Mouse (Mus musculus) G1E-ER4 (cell line): ENCODE data around the gene Zfp94. TPM values are rescaled to one million over a fixed set of nuclear protein-coding genes. Genes with fewer than 3 reads are reported as not detected.

ENCODE experiments used
- GATA1 ChIP-seq: IDR thresholded peaks from one replicate; pipeline ENCODE4 v1.8.0; 2012; ENCODE audit warnings: low read length, inconsistent platforms
- polyA plus RNA-seq: library from polyadenylated mRNA; stranded (reverse); fragments of >175 nt; gene quantifications from 2 replicates; pipeline ENCODE4 v1.2.3, GENCODE M21; 2012

The Zfp94 gene
- polyA plus RNA-seq, 1 experiment, result 5.9 TPM

GRCm38 (mm10) chr7:24294763-24295162, 21.7 kb downstream of the Zfp94 start:
- TF ChIP-seq GATA1, result no peak

GRCm38 (mm10) chr7:24293061-24293851, 23.2 kb downstream of the Zfp94 start:
- no peak for TF ChIP-seq GATA1

GRCm38 (mm10) chr7:24291387-24292090, 24.9 kb downstream of the Zfp94 start:
- no peak for TF ChIP-seq GATA1

DNA sequence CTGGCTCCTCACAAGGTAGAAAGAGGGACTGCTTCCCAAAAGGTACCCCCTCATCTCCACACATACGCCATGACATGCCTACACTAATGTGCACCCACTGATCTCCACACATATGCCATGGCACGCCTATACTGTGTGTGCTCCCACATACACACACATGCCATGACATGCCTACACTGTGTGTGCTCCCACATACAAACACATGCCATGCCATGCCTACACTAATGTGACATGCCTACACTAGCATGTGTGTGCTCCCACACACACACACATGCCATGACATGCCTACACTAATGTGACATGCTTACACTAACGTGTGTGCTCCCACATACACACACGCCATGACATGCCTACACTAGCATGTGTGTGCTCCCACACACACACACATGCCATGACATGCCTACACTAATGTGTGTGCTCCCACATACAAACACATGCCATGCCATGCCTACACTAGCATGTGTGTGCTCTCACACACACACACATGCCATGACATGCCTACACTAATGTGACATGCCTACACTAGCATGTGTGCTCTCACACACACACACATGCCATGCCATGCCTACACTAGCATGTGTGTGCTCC, 26.3 kb downstream of the Zfp94 start:
- no peak for TF ChIP-seq GATA1

DNA sequence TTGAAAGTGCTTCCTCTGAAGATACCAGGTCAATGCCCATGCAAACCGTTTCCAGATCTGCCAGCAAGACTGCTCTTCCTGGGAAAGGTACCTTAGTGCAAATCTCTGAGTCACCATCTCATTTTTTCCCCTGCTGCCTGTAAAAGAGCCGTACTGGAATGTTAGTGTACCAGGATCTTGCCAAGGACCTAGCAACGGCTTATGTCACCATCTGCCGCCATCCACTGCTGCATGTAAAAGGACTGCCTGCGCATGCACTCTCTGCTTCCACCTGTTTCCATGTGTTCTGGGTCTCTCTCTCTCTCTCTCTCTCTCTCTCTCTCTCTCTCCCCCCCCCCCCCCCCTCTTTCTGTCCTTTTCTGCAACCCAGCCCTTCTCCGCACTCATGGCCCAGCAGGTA, 28.0 kb downstream of the Zfp94 start:
- TF ChIP-seq GATA1, result no peak

DNA sequence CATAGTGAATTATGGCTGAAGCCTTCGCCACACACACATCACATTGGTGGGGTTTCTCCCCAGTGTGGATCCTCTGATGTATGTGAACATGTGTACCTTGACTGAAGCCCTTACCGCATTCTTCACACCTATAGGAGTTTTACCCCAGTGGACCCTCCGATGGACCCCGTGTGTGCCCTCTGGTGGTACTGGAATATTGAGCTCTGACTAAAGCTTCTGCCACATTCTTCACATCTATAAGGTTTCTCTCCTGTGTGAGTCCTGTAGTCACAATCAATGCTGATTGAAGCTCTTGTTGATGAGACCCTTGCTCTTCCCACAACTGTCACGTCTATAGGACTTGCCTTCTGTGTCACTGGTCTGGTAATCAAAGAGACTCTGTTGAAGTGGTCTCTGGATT, 28.8 kb downstream of the Zfp94 start:
- TF ChIP-seq GATA1, result no peak

- TF ChIP-seq GATA1, result no peak
These were observed 29.6 kb downstream of the Zfp94 start for GRCm38 (mm10) chr7:24286916-24287315.

DNA sequence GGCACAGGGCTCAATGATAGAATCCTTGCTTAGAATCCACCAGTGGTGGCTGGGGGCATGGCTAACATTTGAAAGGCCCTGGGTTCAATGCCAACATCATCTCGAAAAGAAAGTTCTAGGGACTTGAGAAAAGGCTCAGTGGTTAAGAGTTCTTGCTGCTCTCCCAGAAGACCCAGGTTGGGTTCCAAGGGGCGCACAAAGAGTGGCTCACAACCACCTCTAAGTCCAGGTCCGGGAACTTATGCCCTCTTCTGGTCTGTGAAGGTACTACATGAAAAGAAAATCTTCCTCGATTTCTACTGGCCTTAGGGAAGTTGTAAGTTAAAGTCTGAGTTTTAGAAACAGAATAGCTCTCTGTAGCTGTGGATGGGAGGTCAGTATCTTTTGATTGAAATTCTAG, 30.4 kb downstream of the Zfp94 start:
- no peak for TF ChIP-seq GATA1

DNA sequence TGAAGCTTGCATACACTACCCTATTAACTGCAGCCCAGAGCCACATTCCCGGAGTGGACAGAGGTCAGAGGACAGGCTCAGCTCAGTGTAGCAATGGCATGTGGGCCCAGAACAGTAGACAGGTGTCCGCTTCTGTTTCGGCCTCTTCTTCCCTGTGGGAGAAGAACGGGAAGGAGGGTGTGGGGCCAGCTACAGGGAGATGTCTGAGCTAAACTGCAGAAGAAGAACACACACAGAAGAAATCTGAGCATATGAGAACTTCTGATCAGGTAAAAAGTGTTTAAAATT, 35.7 kb downstream of the Zfp94 start:
- no peak for TF ChIP-seq GATA1

- no peak for TF ChIP-seq GATA1
These were observed 36.2 kb downstream of the Zfp94 start for GRCm38 (mm10) chr7:24280031-24280857.

DNA sequence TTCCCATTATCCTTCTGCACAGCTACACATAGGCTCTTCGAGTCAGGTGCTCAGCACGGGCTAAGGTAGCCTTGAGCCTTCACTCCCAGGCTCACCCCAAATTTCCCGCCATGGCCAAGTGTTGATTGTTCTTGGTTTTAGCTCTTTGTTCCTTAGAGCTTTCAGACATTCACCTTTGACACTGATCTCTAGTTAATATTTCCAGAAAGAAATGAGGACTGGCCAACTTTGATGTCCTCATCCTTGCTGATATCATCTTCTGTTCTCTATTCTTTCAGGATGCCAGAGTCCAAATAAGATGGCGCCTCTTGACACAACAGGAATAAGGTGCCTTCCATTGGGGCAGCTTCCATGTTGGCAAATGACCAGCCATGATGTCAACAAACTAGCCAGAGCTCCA, 42.0 kb downstream of the Zfp94 start:
- TF ChIP-seq GATA1, result no peak

DNA sequence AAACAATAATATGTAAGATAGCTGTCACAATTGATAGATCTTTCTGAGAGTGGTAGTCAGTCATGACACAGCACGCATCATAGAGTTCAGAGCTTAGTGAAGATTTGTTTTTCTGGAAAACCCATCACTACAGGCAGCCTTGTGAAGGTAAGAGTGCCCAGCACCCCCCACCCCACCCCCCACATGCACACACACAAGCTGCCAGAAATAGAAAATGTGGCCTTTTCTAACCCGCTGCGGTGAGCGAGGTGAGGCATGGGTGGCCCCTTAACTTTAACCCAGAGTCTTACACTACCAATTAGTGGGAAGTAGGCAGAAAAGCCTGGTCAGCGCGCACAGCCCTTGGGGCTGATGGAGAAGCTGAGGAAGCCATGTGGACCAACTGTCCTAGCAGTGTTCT, 45.3 kb downstream of the Zfp94 start:
- TF ChIP-seq GATA1, result no peak

DNA sequence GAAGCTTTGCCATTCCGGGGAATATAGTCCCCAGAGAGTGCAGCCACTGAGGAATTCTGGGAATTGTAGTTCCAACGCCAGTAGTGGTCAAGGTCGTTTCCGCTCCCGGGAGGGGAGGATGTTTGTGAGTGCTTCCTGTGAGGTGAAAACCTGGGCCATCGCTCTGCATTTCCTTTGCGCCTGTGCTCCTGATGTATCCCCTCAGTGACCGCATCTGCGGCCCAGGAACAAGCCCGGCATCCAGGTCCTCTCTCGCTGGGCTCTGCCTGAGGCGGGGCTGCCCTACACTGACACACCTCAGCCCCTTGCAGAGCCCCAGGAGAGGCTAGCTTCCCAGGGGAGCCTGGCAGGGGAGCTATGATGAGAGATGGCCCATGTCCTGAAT, 46.2 kb downstream of the Zfp94 start, which contains the start of gene Zfp93:
Zfp93 (plus strand) TSS at position 133 of the 385 bp plus-strand sequence.
- no peak for TF ChIP-seq GATA1

DNA sequence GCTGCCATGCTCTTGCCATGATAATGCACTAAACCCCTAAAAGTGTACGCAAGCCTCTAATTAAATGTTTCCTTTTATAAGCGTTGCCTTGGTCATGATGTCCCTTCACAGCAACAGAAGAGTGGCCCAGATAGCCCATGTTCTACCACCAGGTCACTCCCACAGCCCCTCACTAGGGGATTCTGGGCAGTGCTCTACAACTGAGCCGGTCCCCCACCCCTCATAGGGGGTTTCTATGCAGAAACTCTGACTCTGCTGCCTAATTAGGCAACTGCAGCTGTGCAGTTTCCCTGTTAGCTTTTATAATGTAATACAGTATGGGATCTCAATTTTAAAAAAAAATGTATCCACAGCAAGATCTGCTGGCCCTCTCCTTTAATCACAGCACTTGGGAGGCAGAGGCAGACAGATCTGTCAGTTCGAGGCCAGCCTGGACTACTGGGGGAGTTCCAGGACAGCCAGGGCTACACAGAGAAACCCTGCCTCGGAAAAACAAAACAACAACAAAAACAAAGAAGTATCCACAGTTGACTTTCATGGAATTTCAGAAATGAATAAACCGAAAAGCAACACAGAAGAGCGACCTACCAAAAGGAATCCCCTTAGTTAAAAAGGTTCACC, 46.7 kb downstream of the Zfp94 start:
- TF ChIP-seq GATA1, result no peak

DNA sequence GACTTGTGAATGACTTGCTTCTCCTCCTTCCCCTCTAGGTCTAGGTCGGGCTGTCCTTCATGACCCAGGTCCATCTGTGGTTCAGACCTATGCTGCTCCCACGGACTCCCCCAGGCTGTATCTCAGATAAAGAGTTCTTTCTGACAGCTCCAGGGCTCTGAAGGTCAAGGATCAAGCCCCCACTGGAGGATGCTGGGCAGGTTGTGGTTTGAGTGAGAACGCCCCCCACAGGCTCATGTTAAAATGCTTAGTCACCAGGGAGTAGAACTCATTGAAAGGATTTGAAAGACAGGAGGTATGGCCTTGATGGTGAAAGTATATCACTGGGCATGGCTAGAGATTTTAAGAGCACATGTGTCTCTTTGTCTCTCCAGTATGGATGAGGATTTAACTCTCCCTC, 47.2 kb downstream of the Zfp94 start:
- no peak for TF ChIP-seq GATA1
